Mouse (Mus musculus) megakaryocyte, embryonic 14.5 days (primary cell): ENCODE data around the gene Ybey.

Source experiments
- FLI1 ChIP-seq: IDR thresholded peaks from 2 replicates; pipeline ENCODE4 v1.6.1; 2012; ENCODE audit warnings: low read length, inconsistent platforms, mixed read lengths
- GATA1 ChIP-seq: IDR thresholded peaks from 3 replicates; pipeline ENCODE4 v1.6.1; 2012; ENCODE audit warnings: mixed read lengths, low read length, inconsistent platforms, borderline replicate concordance

- no peak for TF ChIP-seq GATA1
- no peak for TF ChIP-seq FLI1
Measured at GRCm38 (mm10) chr10:76439107-76439890, 29.6 kb downstream of the Ybey start.
